Mouse (Mus musculus) left cerebral cortex, postnatal 14 days (tissue): ENCODE measurements around the gene Atad2b. TPM values are rescaled to one million over a fixed set of nuclear protein-coding genes. Genes with fewer than 3 reads are reported as not detected.
"Not testable (repeated sequence)": the region's sequence is repeated elsewhere in the genome, so short reads cannot be mapped to it uniquely, and the experiment has no call there.

ENCODE experiments used
- DNase-seq, 2 experiments: peaks; one replicate each; pipeline ENCODE4 v3.0.0; 2021 to 2022; ENCODE audit warnings: low spot score in 2 of 2, mixed read lengths in 1 of 2
- intact Hi-C: fragments of 180-260 bp; cut with DNase I; formaldehyde crosslinking; loops from one replicate; pipeline ENCODE4 v1.15.1; 2025
- total RNA-seq, 2 experiments: library from RNA; stranded (reverse); gene quantifications; 2 replicates each; pipeline ENCODE4 v1.2.3; 2021

Atad2b gene
- total RNA-seq, 2 experiments from 2014 or later, result 24.6 to 24.7 TPM

- peak; percentile 95 to 96 for DNase-seq
- intact Hi-C loops, result loop anchor here (10.0 kb wide), 1 partner anchor 312 kb away; the partner anchor contains the start of genes Gm3625 and Itsn2
These were observed 9.9 kb upstream of the Atad2b start, which contains the start of gene Ubxn2a for GRCm38 (mm10) chr12:4906951-4907906. Gene Ubxn2a (minus strand): TSS chr12:4907705.

- no peak for DNase-seq
- intact Hi-C loops, result loop anchor here (10.0 kb wide), 1 partner anchor 314 kb away; the partner anchor contains the start of genes Gm3625 and Itsn2
These were observed 8.8 kb upstream of the Atad2b start for GRCm38 (mm10) chr12:4908391-4908790.

GRCm38 (mm10) chr12:4910496-4910895 lies 6.7 kb upstream of the Atad2b start:
- DNase-seq, intact Hi-C loops: not testable (repeated sequence)

GRCm38 (mm10) chr12:4911716-4912115 lies 5.4 kb upstream of the Atad2b start:
- no peak for DNase-seq
- intact Hi-C loops, result no loop called here

- intact Hi-C loops, result no loop called here
- no peak for DNase-seq
These were observed 2.7 kb upstream of the Atad2b start for GRCm38 (mm10) chr12:4914441-4914840.

- no peak for DNase-seq
- intact Hi-C loops, result loop anchor here (5.0 kb wide), 1 partner anchor 73 kb away; the partner anchor contains the start of genes Fkbp1b and Wdcp
These were observed 2.2 kb upstream of the Atad2b start for GRCm38 (mm10) chr12:4914944-4915343.

- intact Hi-C loops, result loop anchor here (5.0 kb wide), 1 partner anchor 76 kb away; the partner anchor contains the start of genes Fkbp1b and Wdcp
- DNase-seq, result peak; percentile 34 to 41
These were observed 845 bp downstream of the Atad2b start for GRCm38 (mm10) chr12:4917805-4918591.

GRCm38 (mm10) chr12:4928197-4928596 lies 11.0 kb downstream of the Atad2b start:
- no peak for DNase-seq
- intact Hi-C loops, result no loop called here

- no peak for DNase-seq
These were observed 13.8 kb downstream of the Atad2b start for GRCm38 (mm10) chr12:4930820-4931548.

GRCm38 (mm10) chr12:4952272-4952671 lies 35.1 kb downstream of the Atad2b start:
- intact Hi-C loops, result no loop called here
- no peak for DNase-seq

More at GRCm38 (mm10) chr12:4930820-4931548, 13.8 kb downstream of the Atad2b start:
- intact Hi-C loops, result no loop called here

- no peak for DNase-seq
- intact Hi-C loops, result no loop called here
These were observed 36.0 kb downstream of the Atad2b start for GRCm38 (mm10) chr12:4953156-4953555.

- intact Hi-C loops, result loop anchor here (10.0 kb wide), 1 partner anchor 98 kb away; the partner anchor contains the start of gene Mfsd2b
- DNase-seq, result peak; percentile 73 to 84
These were observed 55.8 kb downstream of the Atad2b start for GRCm38 (mm10) chr12:4972939-4973338.

GRCm38 (mm10) chr12:4978324-4978723 lies 61.2 kb downstream of the Atad2b start:
- intact Hi-C loops, result loop anchor here (10.0 kb wide), 1 partner anchor 104 kb away; the partner anchor contains the start of gene Mfsd2b
- DNase-seq, result no peak

GRCm38 (mm10) chr12:4996981-4997380 lies 79.8 kb downstream of the Atad2b start:
- intact Hi-C loops, result no loop called here
- no peak for DNase-seq

- intact Hi-C loops, result no loop called here
- peak; percentile 11 to 42 for DNase-seq
These were observed 88.2 kb downstream of the Atad2b start for GRCm38 (mm10) chr12:5005338-5005737.

GRCm38 (mm10) chr12:5005776-5006175 lies 88.6 kb downstream of the Atad2b start:
- intact Hi-C loops, DNase-seq: not testable (repeated sequence)

GRCm38 (mm10) chr12:5008638-5009037 lies 91.5 kb downstream of the Atad2b start:
- DNase-seq, intact Hi-C loops: not testable (repeated sequence)

- intact Hi-C loops, result loop anchor here (5.0 kb wide), 1 partner anchor 112 kb away; no protein-coding TSS in a partner anchor
- DNase-seq, result peak; percentile 32 to 69
These were observed 108.2 kb downstream of the Atad2b start for GRCm38 (mm10) chr12:5025226-5025861.
